Mouse (Mus musculus) neural tube, embryonic 14.5 days (tissue): ENCODE data around the gene Rhno1. TPM values are rescaled to one million over a fixed set of nuclear protein-coding genes. Genes with fewer than 3 reads are reported as not detected.

Source experiments
- ATAC-seq: fragments of 200-750 bp; cut with Nextera tagmentation; 2 replicates; pipeline ENCODE4 v1.8.0; 2017; ENCODE audit warnings: low read depth, mild to moderate bottlenecking, moderate TSS enrichment, moderate library complexity
- H3K27ac ChIP-seq: fragments of 300-500 bp; sonication (generic); 2 replicates; pipeline ENCODE4 v1.5.1; 2014; ENCODE audit warnings: low read depth, mild to moderate bottlenecking, control low read depth, low read length, moderate library complexity, mixed read lengths
- H3K27me3 ChIP-seq: fragments of 300-500 bp; sonication (generic); 2 replicates; pipeline ENCODE4 v1.6.1; 2014; ENCODE audit warnings: low read length; ENCODE audit not compliant: control insufficient read depth, insufficient read depth
- H3K36me3 ChIP-seq: fragments of 300-500 bp; sonication (generic); 2 replicates; pipeline ENCODE4 v1.6.1; 2014; ENCODE audit warnings: low read length, mixed read lengths; ENCODE audit not compliant: control insufficient read depth, insufficient read depth
- H3K4me1 ChIP-seq: fragments of 300-500 bp; sonication (generic); 2 replicates; pipeline ENCODE4 v1.6.1; 2014; ENCODE audit warnings: low read length; ENCODE audit not compliant: control insufficient read depth, insufficient read depth
- H3K4me2 ChIP-seq: fragments of 300-500 bp; sonication (generic); 2 replicates; pipeline ENCODE4 v1.6.1; 2014; ENCODE audit warnings: mild to moderate bottlenecking, low read depth, low read length, control low read depth
- H3K4me3 ChIP-seq: fragments of 300-500 bp; sonication (generic); 2 replicates; pipeline ENCODE4 v1.5.1; 2014; ENCODE audit warnings: low read depth, low read length, control low read depth, mixed read lengths
- H3K9ac ChIP-seq: fragments of 300-500 bp; sonication (generic); replicated peaks from 2 replicates; pipeline ENCODE4 v1.6.1; 2014; ENCODE audit warnings: low read depth, mild to moderate bottlenecking, control low read depth, low read length, mixed read lengths
- H3K9me3 ChIP-seq: fragments of 300-500 bp; sonication (generic); 2 replicates; pipeline ENCODE4 v1.6.1; 2016; ENCODE audit warnings: low read length; ENCODE audit not compliant: control insufficient read depth
- WGBS: fragments of 180-500 bp; shearing (Covaris S2); extraction: QIAGEN DNeasy Blood & Tissue Kit; methylation state at CpG from one replicate; pipeline ENCODE4 v1.1.7; 2014; 5-methylcytosine and 5-hydroxymethylcytosine counted together
- polyA plus RNA-seq: library from polyadenylated mRNA; unstranded; fragments of >200 nt; fragmentation: Nextera tagmentation; extraction: Ambion mirVana; gene quantifications from 2 replicates; pipeline ENCODE4 v1.2.1, GENCODE M21; 2014

Gene Rhno1
- polyA plus RNA-seq, 1 experiment from 2014 or later: 76.0 TPM

- ATAC-seq: peak; percentile 50; the same call in 1 of the 2 replicates
- Histone ChIP-seq H3K4me3 (no peak overlapping the region), H3K36me3 (peaks cover 4% of the 10 kb centered on the region; the same call in 1 of the 2 replicates), H3K4me1 (peaks cover 7% of the 10 kb centered on the region), H3K9me3 (no peaks in the 10 kb centered on the region), H3K27me3 (no peaks in the 10 kb centered on the region), H3K9ac (no peak overlapping the region), H3K27ac (0 out of 2 replicates have a peak overlapping the region, but pooled peaks have one; percentile 0), H3K4me2 (no peak overlapping the region)
- 29% methylated on average over 7 of the region's 7 CpGs for WGBS
Measured at GRCm38 (mm10) chr6:128349711-128350110, 13.0 kb downstream of the Rhno1 start.

DNA sequence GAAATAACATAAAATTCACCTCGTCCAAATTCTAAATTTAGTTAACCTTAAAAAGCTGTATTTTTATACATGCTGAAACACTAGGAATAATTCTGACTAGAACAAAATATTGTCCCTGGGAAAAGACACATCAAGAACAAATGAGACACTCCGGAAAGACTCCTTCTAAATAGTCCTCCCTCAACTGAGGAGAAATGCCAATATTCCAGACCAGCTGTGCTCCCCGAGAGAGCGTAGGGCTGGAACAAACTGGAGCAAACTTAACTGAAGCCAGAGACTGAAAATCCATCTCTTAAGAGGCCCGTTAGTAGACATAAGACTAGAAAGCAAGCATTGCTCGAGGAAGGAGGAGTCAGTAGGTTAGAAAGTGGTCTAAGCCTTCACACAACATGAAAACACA is 15.9 kb downstream of the Rhno1 start:
- WGBS: 86% methylated on average over 6 of the region's 6 CpGs
- no peak overlapping the region for H3K4me2 ChIP-seq
- no peak overlapping the region for H3K9ac ChIP-seq
- 0 out of 2 replicates have a peak, but pooled peaks cover 3% of the 10 kb centered on the region for H3K4me1 ChIP-seq
- H3K4me3 ChIP-seq: no peak overlapping the region
- H3K36me3 ChIP-seq: peaks cover 10% of the 10 kb centered on the region; the same call in 1 of the 2 replicates
- H3K27ac ChIP-seq: no peak overlapping the region
- no peaks in the 10 kb centered on the region for H3K27me3 ChIP-seq
- no peak for ATAC-seq
- H3K9me3 ChIP-seq: no peaks in the 10 kb centered on the region

DNA sequence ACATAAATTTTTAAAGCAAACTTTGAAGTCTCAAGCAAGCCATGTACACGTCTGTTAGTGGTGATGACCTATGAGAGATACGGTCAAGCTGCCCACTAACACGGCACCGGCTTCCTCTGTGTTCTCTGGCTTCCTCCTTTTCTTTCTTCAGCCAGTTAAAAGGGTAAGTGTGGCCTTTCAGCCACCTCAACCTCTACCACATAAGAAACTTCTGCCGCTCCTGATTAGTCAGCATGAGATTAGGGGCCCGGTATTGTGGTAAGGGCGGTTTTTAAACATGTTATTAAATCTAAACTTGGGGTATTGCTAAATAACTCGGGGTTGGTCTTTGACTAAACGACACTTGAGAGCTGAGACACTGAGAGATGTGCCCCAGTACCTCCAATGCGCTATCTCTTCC is 17.1 kb downstream of the Rhno1 start:
- Histone ChIP-seq H3K9me3 (no peaks in the 10 kb centered on the region), H3K4me3 (no peak overlapping the region), H3K9ac (no peak overlapping the region), H3K4me2 (no peak overlapping the region), H3K27me3 (no peaks in the 10 kb centered on the region), H3K27ac (no peak overlapping the region), H3K4me1 (0 out of 2 replicates have a peak, but pooled peaks cover 3% of the 10 kb centered on the region), H3K36me3 (peaks cover 7% of the 10 kb centered on the region; the same call in 1 of the 2 replicates)
- WGBS: 92% methylated on average over 10 of the region's 10 CpGs
- ATAC-seq: no peak

- ATAC-seq: no peak
- 94% methylated on average over 11 of the region's 11 CpGs for WGBS
Measured at GRCm38 (mm10) chr6:128341956-128342723, 20.6 kb downstream of the Rhno1 start.

GRCm38 (mm10) chr6:128338876-128339275 is 23.8 kb downstream of the Rhno1 start:
- 43% methylated on average over 5 of the region's 5 CpGs for WGBS
- H3K4me3 ChIP-seq: no peak overlapping the region
- no peaks in the 10 kb centered on the region for H3K9me3 ChIP-seq
- H3K27me3 ChIP-seq: no peaks in the 10 kb centered on the region
- ATAC-seq: 0 out of 2 replicates have a peak, but pooled peaks have one; percentile 26
- no peaks in the 10 kb centered on the region for H3K4me1 ChIP-seq
- H3K27ac ChIP-seq: no peak overlapping the region
- H3K9ac ChIP-seq: no peak overlapping the region
- H3K4me2 ChIP-seq: no peak overlapping the region
- H3K36me3 ChIP-seq: 0 out of 2 replicates have a peak, but pooled peaks cover 6% of the 10 kb centered on the region

More at GRCm38 (mm10) chr6:128341956-128342723, 20.6 kb downstream of the Rhno1 start:
- Histone ChIP-seq H3K27me3 (no peaks in the 10 kb centered on the region), H3K4me1 (no peaks in the 10 kb centered on the region), H3K9me3 (no peaks in the 10 kb centered on the region), H3K4me2 (no peak overlapping the region), H3K9ac (no peak overlapping the region), H3K4me3 (no peak overlapping the region), H3K36me3 (0 out of 2 replicates have a peak, but pooled peaks cover 6% of the 10 kb centered on the region), H3K27ac (no peak overlapping the region)

DNA sequence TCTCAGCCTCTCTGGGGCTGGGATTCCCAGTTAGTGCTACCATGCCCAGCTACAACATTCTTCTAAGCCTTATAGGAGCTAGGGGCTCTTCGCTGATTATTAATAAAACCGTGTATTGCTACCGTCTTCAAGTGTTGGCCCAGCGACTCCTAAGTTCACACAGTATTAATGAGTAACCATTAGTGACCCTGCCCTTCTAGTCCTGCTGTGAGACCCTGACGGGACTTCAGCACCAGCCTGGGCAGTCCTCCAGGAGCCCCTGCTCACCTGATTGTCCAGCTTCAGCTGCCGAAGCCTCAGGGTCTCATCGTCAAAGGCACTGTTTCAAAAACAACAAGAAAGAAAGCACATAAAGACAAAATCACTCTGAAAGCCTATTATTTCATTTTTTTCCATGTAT is 25.2 kb downstream of the Rhno1 start:
- Histone ChIP-seq H3K4me3 (no peak overlapping the region), H3K9me3 (no peaks in the 10 kb centered on the region), H3K36me3 (peaks cover 8% of the 10 kb centered on the region), H3K4me1 (no peaks in the 10 kb centered on the region), H3K27ac (no peak overlapping the region; the same call in 1 of the 2 replicates), H3K4me2 (no peak overlapping the region), H3K9ac (no peak overlapping the region), H3K27me3 (no peaks in the 10 kb centered on the region)
- no peak for ATAC-seq
- WGBS: 83% methylated on average over 7 of the region's 7 CpGs

DNA sequence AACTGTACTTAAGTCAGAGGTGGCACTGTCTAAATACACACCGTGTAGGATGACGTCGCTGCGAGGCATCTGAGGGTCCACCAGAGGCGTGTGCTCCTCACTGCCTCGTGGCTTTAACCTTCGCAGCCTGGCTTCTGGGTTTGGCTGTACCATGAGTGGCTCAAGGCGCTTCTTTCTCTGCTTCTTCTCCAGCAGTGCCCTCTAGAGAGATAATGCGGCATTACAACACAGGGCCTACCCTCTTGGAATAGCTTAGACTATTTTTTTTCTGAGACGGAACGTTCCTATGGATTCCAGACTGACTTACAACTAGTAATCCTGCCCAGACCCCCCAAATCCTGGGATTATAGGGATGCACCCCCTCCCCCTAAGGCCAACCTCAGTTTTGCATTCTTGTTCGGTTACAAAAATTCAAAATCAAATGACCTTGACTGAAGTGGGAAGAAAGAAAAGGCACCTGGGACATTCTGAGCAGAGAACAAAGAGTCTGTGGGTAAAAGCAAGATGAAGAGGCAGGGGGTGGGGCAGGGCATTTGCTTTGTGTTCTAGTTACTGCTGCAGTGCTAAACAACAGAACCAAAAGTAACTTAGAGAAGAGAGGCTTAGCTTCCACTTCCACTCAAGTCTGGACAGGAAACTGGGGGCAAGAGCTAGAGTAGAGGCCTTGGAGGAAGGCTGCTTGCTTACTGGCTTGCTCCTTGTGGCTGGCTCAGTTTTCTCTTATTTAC is 28.1 kb downstream of the Rhno1 start:
- no peaks in the 10 kb centered on the region for H3K4me1 ChIP-seq
- no peaks in the 10 kb centered on the region for H3K27me3 ChIP-seq
- peak; percentile 75; the same call in 1 of the 2 replicates for ATAC-seq
- no peak overlapping the region for H3K9ac ChIP-seq
- no peak overlapping the region for H3K4me3 ChIP-seq
- peak overlapping the region; percentile 5; the same call in 1 of the 2 replicates for H3K27ac ChIP-seq
- peaks cover 13% of the 10 kb centered on the region for H3K36me3 ChIP-seq
- H3K9me3 ChIP-seq: no peaks in the 10 kb centered on the region
- WGBS: 22% methylated on average over 12 of the region's 12 CpGs
- H3K4me2 ChIP-seq: no peak overlapping the region

GRCm38 (mm10) chr6:128318317-128318716 is 44.4 kb downstream of the Rhno1 start:
- Histone ChIP-seq H3K9me3 (no peaks in the 10 kb centered on the region), H3K27ac (no peak overlapping the region), H3K27me3 (no peaks in the 10 kb centered on the region), H3K4me2 (no peak overlapping the region), H3K4me3 (no peak overlapping the region), H3K36me3 (peaks cover 15% of the 10 kb centered on the region), H3K9ac (no peak overlapping the region), H3K4me1 (no peaks in the 10 kb centered on the region)
- 12% methylated on average over 4 of the region's 4 CpGs for WGBS
- peak; percentile 68 for ATAC-seq

- Histone ChIP-seq H3K9me3 (no peaks in the 10 kb centered on the region), H3K4me2 (no peak overlapping the region), H3K36me3 (no peaks in the 10 kb centered on the region), H3K27ac (no peak overlapping the region), H3K4me1 (no peaks in the 10 kb centered on the region), H3K27me3 (no peaks in the 10 kb centered on the region), H3K9ac (no peak overlapping the region), H3K4me3 (no peak overlapping the region)
- WGBS: 82% methylated on average over 8 of the region's 8 CpGs
- ATAC-seq: no peak
Measured at GRCm38 (mm10) chr6:128315597-128315996, 47.1 kb downstream of the Rhno1 start.
